Mouse (Mus musculus) spleen, adult 2 months (tissue): Measurements from ENCODE around the gene 4921504E06Rik. TPM values are rescaled to one million over a fixed set of nuclear protein-coding genes. Genes with fewer than 3 reads are reported as not detected.

Experiments used
- DNase-seq, 2 experiments: peaks; one replicate each; pipeline versions ENCODE4 v3.0.0 to v3.0.0-alpha.2; 2012 to 2021; ENCODE audit warnings: low spot score in 2 of 2, low read depth in 1 of 2
- H3K27ac ChIP-seq: fragments of 200-500 bp; 2 replicates; pipeline ENCODE4 v1.5.1; 2012; ENCODE audit warnings: low read length, inconsistent platforms; ENCODE audit not compliant: insufficient read depth
- H3K27me3 ChIP-seq: fragments of 200-500 bp; 2 replicates; pipeline ENCODE4 v1.6.1; 2012; ENCODE audit warnings: mild to moderate bottlenecking, moderate library complexity, low read length, inconsistent platforms; ENCODE audit not compliant: control insufficient read depth, insufficient read depth
- H3K36me3 ChIP-seq: fragments of 200-500 bp; 2 replicates; pipeline ENCODE4 v1.6.1; 2012; ENCODE audit warnings: mild to moderate bottlenecking, low read length, inconsistent platforms; ENCODE audit not compliant: control insufficient read depth, insufficient read depth
- H3K4me1 ChIP-seq: fragments of 200-500 bp; 2 replicates; pipeline ENCODE4 v1.6.1; 2011; ENCODE audit warnings: inconsistent platforms; ENCODE audit not compliant: control insufficient read depth, insufficient read depth, insufficient read length
- H3K4me3 ChIP-seq: fragments of 200-500 bp; 2 replicates; pipeline ENCODE4 v1.5.1; 2011; ENCODE audit warnings: mild to moderate bottlenecking, inconsistent platforms; ENCODE audit not compliant: insufficient read depth, insufficient read length; ENCODE audit errors: extremely low read depth
- CTCF ChIP-seq: fragments of 200-500 bp; IDR thresholded peaks from 2 replicates; pipeline ENCODE4 v1.5.1; 2011; ENCODE audit warnings: mild to moderate bottlenecking, inconsistent platforms; ENCODE audit not compliant: insufficient read depth, insufficient read length, insufficient replicate concordance; ENCODE audit errors: extremely low read depth
- POLR2A ChIP-seq: fragments of 200-500 bp; IDR thresholded peaks from 2 replicates; pipeline ENCODE4 v1.6.1; 2011; ENCODE audit warnings: low read depth, low read length, inconsistent platforms
- WGBS: fragments of 180-500 bp; shearing (Covaris S2); methylation state at CpG from one replicate; pipeline ENCODE4 v1.1.7; 2018; 5-methylcytosine and 5-hydroxymethylcytosine counted together
- polyA plus RNA-seq: library from polyadenylated mRNA; depleted of rRNA; stranded (reverse); fragments of >200 nt; gene quantifications from 2 replicates; pipeline ENCODE4 v1.2.3, GENCODE M21; 2012

Gene 4921504E06Rik
- polyA plus RNA-seq, 1 experiment: not detected

DNA sequence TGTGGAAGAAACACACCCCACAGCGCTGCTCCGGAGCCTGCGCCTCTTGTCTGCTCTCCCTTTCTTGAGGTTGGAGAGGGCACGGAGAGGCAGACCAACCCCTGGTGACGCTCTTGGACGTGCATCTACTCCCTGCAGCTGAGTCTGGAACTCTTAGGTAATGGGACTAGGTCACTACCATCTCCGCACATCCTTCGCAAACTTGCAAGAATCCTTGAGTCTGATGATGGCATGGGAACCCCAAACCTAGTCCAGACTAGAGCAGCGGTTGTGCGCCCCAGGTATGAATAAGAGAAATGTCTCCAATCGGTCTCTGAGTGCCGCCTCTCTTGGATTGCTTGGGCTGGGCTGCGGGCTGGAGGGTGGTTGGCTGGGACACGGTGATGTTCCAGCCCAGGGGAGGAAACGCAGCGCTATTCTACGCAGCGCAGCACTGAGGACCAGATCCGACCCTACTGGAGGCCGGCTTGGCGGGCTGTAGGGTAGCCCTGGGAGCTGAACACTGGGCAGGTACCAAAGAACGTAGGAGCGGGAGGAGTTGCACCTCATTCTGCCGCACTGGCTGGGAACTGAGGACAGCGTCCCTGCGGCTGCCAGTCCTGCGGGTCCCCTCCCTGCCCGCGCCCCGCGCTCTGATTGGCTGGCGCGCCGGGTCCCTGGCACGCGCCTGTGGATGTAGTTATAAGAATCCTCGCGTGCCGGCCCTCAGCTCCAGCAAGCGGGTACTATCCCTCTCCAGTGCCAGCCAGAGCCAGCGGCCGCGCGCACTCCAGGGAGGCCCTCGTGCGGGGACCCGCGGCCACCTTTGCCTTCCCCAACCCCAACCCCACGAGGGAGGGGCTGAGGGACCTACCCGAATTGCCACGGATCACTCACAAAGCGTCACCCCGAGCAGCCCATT is 108.5 kb downstream of the 4921504E06Rik start, which contains the start of gene Ptf1a:
Ptf1a (plus strand) TSS at position 733 of the 901 bp plus-strand sequence.
- Histone ChIP-seq H3K4me3 (no peak within 1 kb of the TSS), H3K4me1 (no peaks in the 10 kb centered on the region), H3K36me3 (no peaks in the 10 kb centered on the region), H3K27ac (no peak within 1 kb of the TSS), H3K27me3 (peaks cover 16% of the 10 kb centered on the region)
- DNase-seq: no peak
- TF ChIP-seq POLR2A (no peak), CTCF (no peak)
- WGBS: 4% methylated on average over 53 of the region's 53 CpGs

DNA sequence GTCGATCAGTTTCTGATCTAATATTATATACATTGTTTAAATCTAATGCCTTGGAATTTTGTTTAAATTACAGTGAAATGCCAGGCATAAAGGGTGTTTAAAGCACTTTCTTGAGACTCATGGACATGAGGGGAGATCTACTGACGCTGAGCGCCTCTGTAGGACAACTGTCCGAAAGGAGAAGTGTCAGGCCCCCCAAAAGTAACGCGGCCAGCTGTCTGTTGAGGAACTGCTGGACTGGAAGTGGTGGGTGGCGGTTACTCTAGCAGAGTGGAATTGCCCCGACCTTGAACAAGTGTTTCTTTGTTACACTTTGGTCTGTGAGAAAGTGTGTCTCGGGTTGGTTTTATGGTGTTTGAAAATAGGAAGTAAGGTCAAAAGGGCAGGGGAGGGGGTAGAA is 109.4 kb downstream of the 4921504E06Rik start:
- Histone ChIP-seq H3K27me3 (peaks cover 16% of the 10 kb centered on the region), H3K4me3 (no peak overlapping the region), H3K27ac (no peak overlapping the region), H3K36me3 (no peaks in the 10 kb centered on the region), H3K4me1 (no peaks in the 10 kb centered on the region)
- 5% methylated on average over 9 of the region's 9 CpGs for WGBS
- no peak for DNase-seq
- TF ChIP-seq CTCF: no peak
- TF ChIP-seq POLR2A: no peak

DNA sequence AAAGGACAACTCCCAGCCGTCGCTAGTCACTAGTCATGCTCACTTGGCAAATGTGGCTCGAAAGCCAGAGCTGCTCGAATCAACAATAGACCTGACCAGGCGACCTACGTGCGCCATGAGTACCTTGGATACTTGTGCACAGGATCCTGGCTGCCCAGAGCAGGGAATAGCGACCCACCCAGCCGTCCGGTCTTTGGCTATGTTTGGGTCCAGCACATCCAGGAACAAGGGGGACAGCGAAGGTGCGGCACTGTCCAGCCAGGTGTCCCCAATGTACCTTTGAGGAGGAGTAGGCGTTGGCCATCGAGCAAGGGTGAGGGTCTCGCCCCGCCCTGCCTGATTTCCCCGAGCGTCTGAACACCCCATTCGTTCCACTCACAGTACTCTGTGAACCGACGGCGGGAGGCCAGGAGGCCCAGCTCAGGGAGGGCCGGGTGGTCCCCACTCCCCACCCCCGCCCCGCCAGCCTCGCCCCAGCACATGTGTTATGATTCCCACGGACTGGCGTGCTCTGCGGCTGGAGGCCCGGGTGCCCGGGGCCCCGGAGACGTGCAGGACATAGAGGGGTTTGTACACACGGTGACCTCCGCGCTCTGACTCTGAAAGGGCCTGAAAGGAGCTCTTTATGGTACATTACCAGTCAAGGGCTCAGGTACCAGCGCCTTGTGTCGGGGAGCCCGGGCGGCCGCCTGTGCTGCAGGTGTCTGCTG is 121.9 kb downstream of the 4921504E06Rik start:
- TF ChIP-seq POLR2A: no peak
- TF ChIP-seq CTCF: no peak
- no peak overlapping the region for H3K27ac ChIP-seq
- 11% methylated on average over 41 of the region's 41 CpGs for WGBS
- H3K27me3 ChIP-seq: peaks cover 14% of the 10 kb centered on the region
- H3K4me1 ChIP-seq: no peaks in the 10 kb centered on the region
- no peak for DNase-seq
- no peak overlapping the region for H3K4me3 ChIP-seq
- H3K36me3 ChIP-seq: no peaks in the 10 kb centered on the region

DNA sequence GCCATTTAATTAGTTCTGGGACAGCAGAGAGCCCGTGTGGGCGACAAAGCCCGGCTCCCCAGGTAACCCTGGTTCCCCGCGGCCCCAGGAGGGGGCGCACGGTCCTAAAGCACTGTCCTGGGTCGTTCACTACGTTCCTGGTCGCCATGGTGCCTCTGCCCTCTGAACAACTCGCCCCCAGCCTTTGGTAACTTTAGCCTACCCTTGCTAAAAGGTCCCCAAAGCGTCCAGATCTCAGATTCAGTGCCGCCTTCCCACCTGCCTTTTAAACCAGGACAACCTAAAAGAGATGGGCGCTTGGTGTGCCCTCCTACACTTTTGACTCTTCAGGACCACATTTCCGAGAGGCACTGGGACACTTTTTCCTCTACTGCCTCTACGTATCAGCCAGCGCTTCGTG is 122.5 kb downstream of the 4921504E06Rik start:
- DNase-seq: no peak
- Histone ChIP-seq H3K4me3 (no peak overlapping the region), H3K4me1 (no peaks in the 10 kb centered on the region), H3K27ac (no peak overlapping the region), H3K27me3 (peaks cover 14% of the 10 kb centered on the region), H3K36me3 (no peaks in the 10 kb centered on the region)
- WGBS: 5% methylated on average over 18 of the region's 18 CpGs
- TF ChIP-seq CTCF (no peak), POLR2A (no peak)

DNA sequence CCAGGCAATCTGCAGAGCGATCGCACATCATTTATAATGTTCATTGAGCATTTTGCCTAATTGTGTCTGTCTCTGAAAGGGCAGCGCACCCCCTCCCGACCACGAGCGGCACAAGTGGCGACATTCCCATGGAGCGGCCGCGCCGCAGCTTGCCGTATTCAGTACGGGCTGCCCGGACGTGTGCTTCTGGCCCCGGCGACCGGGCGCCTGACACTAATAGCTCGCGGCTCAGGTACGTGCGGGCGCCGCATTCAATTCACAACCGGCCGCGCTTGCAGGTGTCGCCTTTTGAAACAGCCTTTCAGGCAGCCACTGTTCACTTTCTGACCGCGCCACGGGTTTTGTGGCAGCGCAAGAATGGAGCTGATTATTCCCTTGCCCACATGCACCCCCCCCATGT is 123.0 kb downstream of the 4921504E06Rik start:
- no peak for TF ChIP-seq POLR2A
- TF ChIP-seq CTCF: no peak
- Histone ChIP-seq H3K4me1 (no peaks in the 10 kb centered on the region), H3K4me3 (no peak overlapping the region), H3K27me3 (peaks cover 14% of the 10 kb centered on the region), H3K27ac (no peak overlapping the region), H3K36me3 (no peaks in the 10 kb centered on the region)
- 5% methylated on average over 33 of the region's 33 CpGs for WGBS
- no peak for DNase-seq

DNA sequence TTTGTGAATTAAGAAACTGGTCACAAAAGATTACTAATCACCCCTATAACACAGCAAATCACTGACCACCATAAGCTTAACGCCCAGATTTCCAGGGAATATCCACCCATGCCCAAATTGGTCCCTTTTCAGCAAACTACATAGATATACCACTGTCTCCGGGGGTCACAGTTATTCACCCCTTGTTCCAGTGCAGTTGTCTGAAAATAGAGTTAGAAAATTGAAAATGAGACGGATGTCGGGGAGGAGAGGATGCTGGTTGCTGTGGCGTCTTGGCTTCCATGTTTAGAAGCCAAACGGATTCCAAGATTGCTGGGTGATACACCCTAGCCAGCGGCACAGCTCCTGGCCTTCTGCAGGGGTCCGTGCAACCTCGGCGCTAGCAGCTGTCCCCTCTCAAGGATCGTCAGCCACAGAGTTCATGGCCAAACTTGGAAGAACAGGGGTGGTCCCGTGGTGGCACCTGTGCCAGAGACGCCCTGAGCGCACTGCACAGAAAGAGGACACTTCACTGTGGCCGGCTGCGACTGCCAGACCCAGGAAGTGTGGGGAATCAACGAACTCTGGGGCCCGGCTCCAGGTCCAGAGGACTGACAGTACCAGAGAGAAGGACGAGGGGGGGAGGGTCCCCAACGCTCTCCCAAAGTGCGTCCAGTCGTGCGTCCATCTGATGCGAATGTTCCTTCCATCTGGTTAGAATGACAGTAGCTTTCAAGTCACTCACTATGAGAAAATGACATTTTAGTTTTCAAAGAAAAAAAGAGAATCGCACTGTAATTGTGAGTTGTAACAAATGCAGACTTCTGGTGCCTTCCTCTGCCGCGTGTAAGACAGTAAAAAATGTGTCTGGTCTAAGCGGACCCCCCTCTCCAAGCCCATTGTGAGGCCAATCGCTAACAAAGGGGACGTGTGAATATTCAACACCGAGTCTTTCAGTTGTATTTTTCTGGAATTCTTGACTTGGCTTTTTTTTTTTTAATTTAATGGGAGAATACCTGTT is 123.7 kb downstream of the 4921504E06Rik start:
- Histone ChIP-seq H3K27ac (no peak overlapping the region), H3K27me3 (peaks cover 14% of the 10 kb centered on the region), H3K4me1 (no peaks in the 10 kb centered on the region), H3K4me3 (no peak overlapping the region), H3K36me3 (no peaks in the 10 kb centered on the region)
- DNase-seq: no peak
- TF ChIP-seq CTCF: no peak
- WGBS: 10% methylated on average over 31 of the region's 31 CpGs
